7 mouse cellular contexts compared by ENCODE assay signal in the genomic region with DNA sequence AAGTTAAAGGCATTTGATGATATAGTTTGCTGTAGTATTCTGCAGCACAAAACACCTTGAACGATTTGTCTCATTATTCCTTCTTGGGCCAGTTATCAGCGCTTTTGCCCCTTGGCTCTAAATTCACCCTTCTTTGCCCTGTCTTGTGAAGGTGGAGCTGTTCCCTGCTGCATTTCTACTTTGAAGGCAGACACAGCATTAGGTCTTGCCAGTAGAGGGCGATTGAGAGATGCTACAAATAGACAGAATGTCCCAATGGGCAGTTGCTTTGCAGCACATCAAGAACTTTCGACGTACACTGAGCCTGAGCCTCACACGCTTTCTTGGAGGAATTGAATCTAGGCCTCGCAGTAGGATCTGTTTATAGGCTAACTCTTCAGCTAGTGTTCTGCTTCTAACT.
DNase-seq lines count a peak whose midpoint lies in the region; TF ChIP-seq lines count a peak whose summit lies in the region.

No protein-coding gene starts in this region.

- H3K27me3 ChIP-seq in ES-Bruce4 (ENCODE audit: control insufficient read depth, insufficient read depth, low read length, poor library complexity, severe bottlenecking), result no peaks in the 10 kb centered on the region

- no peak for TF ChIP-seq POLR2A in ES-Bruce4 (IDR thresholded peaks at IDR 0.05; ENCODE audit: insufficient read depth, low read length)
- no peak for TF ChIP-seq POLR2A in embryonic fibroblast, embryonic 13.5 days (IDR thresholded peaks at IDR 0.05; ENCODE audit: low read depth, low read length)

- H3K27ac ChIP-seq in ES-Bruce4 (ENCODE audit: insufficient read depth, low read length), result no peak overlapping the region
- H3K27ac ChIP-seq in embryonic fibroblast, embryonic 13.5 days (ENCODE audit: insufficient read depth, low read length), result no peak overlapping the region

- H3K9ac ChIP-seq in ES-Bruce4 (ENCODE audit: low read depth, poor library complexity, severe bottlenecking), result no peak overlapping the region

- H3K36me3 ChIP-seq in ES-Bruce4 (ENCODE audit: control insufficient read depth, insufficient read depth, low read length, poor library complexity, severe bottlenecking), result no peaks in the 10 kb centered on the region

- no peaks in the 10 kb centered on the region for H3K9me3 ChIP-seq in ES-Bruce4 (replicated peaks; ENCODE audit: control insufficient read depth, insufficient read depth, low read length, poor library complexity, severe bottlenecking)

- intact Hi-C loops in left cerebral cortex, postnatal 10 days (cut with DNase I), result no loop called here

- no peak for TF ChIP-seq EP300 in ES-Bruce4 (IDR thresholded peaks at IDR 0.05; ENCODE audit: insufficient read depth, low read depth, low read length)

- TF ChIP-seq CTCF in ES-Bruce4 (IDR thresholded peaks at IDR 0.05; ENCODE audit: low read depth, low read length), result peak; percentile 40
- peak; percentile 13; the same call in 1 of the 2 replicates for TF ChIP-seq CTCF in embryonic fibroblast, embryonic 13.5 days (IDR thresholded peaks at IDR 0.05; ENCODE audit: borderline replicate concordance, insufficient read depth, low read length)

- peak; percentile 88 for DNase-seq in layer of hippocampus, adult 11-12 months (ENCODE audit: low spot score)
- DNase-seq in layer of hippocampus, adult 9-10 months (ENCODE audit: low spot score), result no peak
- peak; percentile 79 for DNase-seq in adipocyte (ENCODE audit: low spot score)
- DNase-seq in left cerebral cortex, postnatal 10 days (ENCODE audit: extremely low spot score in 1 of 2, low spot score in 2 of 2), result peak; percentile 56 to 75
- peak; percentile 60 for DNase-seq in right cerebral cortex, postnatal 14 days

- no peak overlapping the region for H3K4me3 ChIP-seq in ES-Bruce4 (ENCODE audit: low read depth, low read length)
- no peak overlapping the region for H3K4me3 ChIP-seq in embryonic fibroblast, embryonic 13.5 days (ENCODE audit: insufficient read depth, low read length)

- H3K4me1 ChIP-seq in ES-Bruce4 (ENCODE audit: control insufficient read depth, insufficient read depth, low read length), result no peaks in the 10 kb centered on the region
- H3K4me1 ChIP-seq in embryonic fibroblast, embryonic 13.5 days (ENCODE audit: control insufficient read depth, insufficient read depth, low read length), result no peaks in the 10 kb centered on the region
